11 mouse cellular contexts compared by ENCODE assay signal in genomic region chr4:57829131-57829530, GRCm38 (mm10).
"Had no signal": no experiment of that assay in that cellular context is flagged by ENCODE, and none has a peak within 500 bp of the region (broad histone marks: within the 10 kb centered on the region; RNA-seq: fewer than 3 reads in every experiment).

No protein-coding gene starts in this region.

- H3K27ac ChIP-seq: kidney, embryonic 15.5 days; left cerebral cortex, adult 2 months; limb, embryonic 15.5 days; liver, embryonic 12.5 days; midbrain, embryonic 13.5 days; neural tube, embryonic 15.5 days had no signal

- ATAC-seq: liver, embryonic 12.5 days had no signal

- DNase-seq: kidney, adult 2 months; kidney, postnatal 25 days; right cerebral cortex, adult 18-20 months; right cerebral cortex, postnatal 25 days had no signal

- H3K27me3 ChIP-seq: kidney, embryonic 15.5 days; limb, embryonic 15.5 days; liver, embryonic 12.5 days; neural tube, embryonic 15.5 days had no signal

- H3K9me3 ChIP-seq: kidney, embryonic 15.5 days; limb, embryonic 15.5 days; liver, embryonic 12.5 days; midbrain, embryonic 13.5 days; neural tube, embryonic 15.5 days had no signal

- H3K36me3 ChIP-seq: kidney, embryonic 15.5 days; limb, embryonic 15.5 days; liver, embryonic 12.5 days; midbrain, embryonic 13.5 days; neural tube, embryonic 15.5 days had no signal

- H3K4me2 ChIP-seq: kidney, embryonic 15.5 days; limb, embryonic 15.5 days; liver, embryonic 12.5 days; midbrain, embryonic 13.5 days; neural tube, embryonic 15.5 days had no signal

- H3K9ac ChIP-seq: kidney, embryonic 15.5 days; limb, embryonic 15.5 days; liver, embryonic 12.5 days; midbrain, embryonic 13.5 days; neural tube, embryonic 15.5 days had no signal

- H3K4me3 ChIP-seq: kidney, embryonic 15.5 days; left cerebral cortex, adult 2 months; limb, embryonic 15.5 days; liver, embryonic 12.5 days; midbrain, embryonic 13.5 days; myocyte; neural tube, embryonic 15.5 days had no signal
